Mouse (Mus musculus) small intestine, adult 2 months (tissue): ENCODE data around the gene Gcdh.

ENCODE experiments used
- CTCF ChIP-seq: fragments of 200-500 bp; IDR thresholded peaks from 2 replicates; pipeline ENCODE4 v1.5.1; 2012; ENCODE audit warnings: low read depth, mild to moderate bottlenecking, control low read depth, inconsistent platforms, low read length, moderate library complexity, mixed read lengths; ENCODE audit not compliant: insufficient replicate concordance, insufficient read length; ENCODE audit errors: extremely low read depth
- POLR2A ChIP-seq: fragments of 200-500 bp; IDR thresholded peaks from 2 replicates; pipeline ENCODE4 v1.6.1; 2012; ENCODE audit warnings: low read depth, mild to moderate bottlenecking, control low read depth, inconsistent platforms, low read length, moderate library complexity

- TF ChIP-seq CTCF: no peak
- no peak for TF ChIP-seq POLR2A
Observed at GRCm38 (mm10) chr8:84839411-84839810, 54.3 kb downstream of the Gcdh start.
